Mouse (Mus musculus): ENCODE measurements around the gene Grin2d.
A peak's percentile ranks its signal among the peaks of the same experiment; 100 is the strongest.
"Not testable (repeated sequence)": the region's sequence is repeated elsewhere in the genome, so short reads cannot be mapped to it uniquely, and the experiment has no call there.

Grin2d gene

GRCm38 (mm10) chr7:45878278-45878677, at the start of gene Grin2d:
Gene Grin2d, minus strand, starts transcription at chr7:45878378.
- DNase-seq: not testable (repeated sequence)

DNA sequence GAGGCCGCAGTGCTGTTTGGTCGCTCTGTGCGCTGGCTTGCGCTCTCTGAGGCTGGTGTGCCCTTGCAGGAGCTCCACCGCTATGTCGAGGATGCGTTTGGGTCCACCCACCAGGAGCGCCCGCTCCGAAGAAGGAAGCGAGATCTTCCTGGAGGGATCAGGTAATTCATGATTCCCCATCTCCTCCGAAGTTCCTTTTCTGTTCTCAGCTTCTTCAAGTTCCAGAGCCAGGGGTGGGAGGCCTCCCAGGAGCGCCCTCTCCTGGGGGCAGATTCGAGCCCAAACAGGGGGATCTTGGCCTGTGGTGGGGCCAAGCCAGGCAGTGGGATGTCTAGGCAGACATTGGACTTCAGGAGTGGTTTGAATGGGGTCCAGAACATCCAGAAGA, 46.2 kb upstream of the Grin2d start:
- DNase-seq: no peak

- no peak for DNase-seq
Measured at GRCm38 (mm10) chr7:45923762-45924428, 45.7 kb upstream of the Grin2d start, which contains the start of gene Ccdc114. Gene Ccdc114, plus strand, starts transcription at chr7:45924072.

GRCm38 (mm10) chr7:45922928-45923761, 45.0 kb upstream of the Grin2d start:
- peak; percentile 95 for DNase-seq

GRCm38 (mm10) chr7:45921950-45922600, 43.9 kb upstream of the Grin2d start:
- no peak for DNase-seq

DNA sequence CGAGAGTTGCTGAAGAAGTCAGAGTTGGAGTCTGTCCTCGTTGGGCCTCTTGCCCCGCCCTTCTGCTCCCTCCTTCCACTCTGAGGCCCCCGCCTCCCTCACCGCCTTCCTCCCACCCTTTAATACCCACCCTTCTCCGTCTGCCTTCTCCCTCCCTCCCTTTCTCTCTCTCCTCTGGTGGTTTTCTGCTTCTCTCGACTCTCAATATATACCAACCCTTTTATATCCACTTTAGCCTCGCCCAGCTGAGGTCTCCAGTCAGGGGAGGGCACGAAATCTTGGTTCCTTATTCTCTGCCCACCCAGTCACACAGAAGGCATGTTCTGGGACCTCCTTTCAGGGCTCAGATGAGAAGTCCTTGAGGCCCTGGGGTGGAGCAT, 43.1 kb upstream of the Grin2d start, which contains the start of gene Emp3:
TSS of gene Emp3 (minus strand) at position 163 of the 380 bp plus-strand sequence.
- no peak for DNase-seq

DNA sequence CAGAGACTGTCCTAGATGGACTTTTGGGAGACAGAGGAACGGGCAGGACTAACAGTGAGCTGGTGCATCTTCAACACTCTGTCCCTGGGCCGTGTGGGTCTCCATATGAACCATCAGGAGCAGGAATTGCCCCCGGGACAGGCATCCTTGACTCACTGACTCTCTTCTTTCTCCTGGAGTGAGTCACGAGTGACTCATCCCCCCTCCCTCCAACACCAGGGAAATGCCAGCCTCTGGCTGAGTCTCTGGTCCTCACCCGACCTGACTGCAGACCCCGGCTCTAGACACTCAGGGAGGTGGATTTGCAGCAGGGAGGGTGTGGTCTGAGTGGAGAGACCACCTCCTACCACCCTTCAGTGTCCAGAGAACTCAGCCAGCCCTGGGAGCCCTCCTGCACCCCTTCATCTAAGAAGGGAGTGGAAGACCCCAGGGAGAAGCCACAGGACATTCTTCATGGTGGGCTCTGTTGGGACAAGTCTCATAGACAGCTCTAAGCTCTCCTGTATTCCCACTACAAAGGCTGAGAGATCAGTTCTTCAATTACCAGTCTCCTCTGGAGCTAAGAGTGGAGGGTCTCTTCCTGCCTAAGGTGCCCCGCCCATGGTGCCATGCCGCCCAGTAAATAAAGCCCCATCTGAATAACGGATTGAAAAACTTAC, 42.5 kb upstream of the Grin2d start:
- peak; percentile 54 for DNase-seq

DNA sequence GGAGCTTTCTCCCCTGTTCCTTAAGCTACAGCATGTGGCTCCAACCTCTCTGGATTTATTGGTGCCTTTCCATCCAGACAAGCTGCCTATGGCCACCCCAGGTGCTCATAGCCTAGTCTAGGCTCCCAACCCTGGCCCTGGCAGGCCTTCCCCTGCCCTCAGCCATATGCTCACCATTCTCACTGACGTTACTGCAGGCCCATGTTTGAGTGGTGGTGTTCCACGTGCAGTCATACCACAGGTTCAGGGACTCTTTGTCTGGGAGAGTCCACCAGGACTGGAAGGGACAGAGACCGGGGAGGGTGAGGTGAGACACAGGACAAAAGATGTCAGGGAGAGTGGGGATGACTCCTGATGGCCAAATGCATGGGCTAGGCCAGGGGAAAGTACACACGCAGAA, 41.6 kb upstream of the Grin2d start:
- no peak for DNase-seq

DNA sequence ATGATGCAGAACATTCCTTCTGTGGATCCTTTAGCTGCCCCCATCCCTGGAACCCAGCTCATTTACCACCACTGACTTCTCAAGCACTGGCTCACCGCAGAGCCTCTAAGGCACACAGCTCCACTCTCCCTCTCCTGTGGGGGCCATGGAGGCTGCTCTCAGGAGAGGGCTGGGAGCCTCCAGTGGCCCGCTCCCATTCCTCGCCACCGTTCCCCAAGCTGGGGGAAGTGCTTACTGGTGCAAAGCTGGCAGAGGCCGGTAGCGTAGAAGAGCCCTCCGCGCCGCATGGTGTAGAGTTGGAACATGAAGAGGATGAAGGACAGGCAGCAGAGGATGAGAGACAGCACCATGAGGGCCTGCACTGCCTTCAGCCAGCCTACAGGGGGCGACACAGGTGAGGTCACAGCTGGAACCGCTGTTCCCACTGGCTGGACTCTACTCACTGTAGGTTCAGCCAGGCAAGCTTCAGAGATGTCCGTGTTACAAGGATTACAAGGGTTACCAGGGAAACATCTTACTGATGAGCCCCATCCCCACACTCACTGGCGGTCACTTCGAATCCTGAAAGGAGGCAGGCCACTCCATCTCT, 41.0 kb upstream of the Grin2d start:
- no peak for DNase-seq

DNA sequence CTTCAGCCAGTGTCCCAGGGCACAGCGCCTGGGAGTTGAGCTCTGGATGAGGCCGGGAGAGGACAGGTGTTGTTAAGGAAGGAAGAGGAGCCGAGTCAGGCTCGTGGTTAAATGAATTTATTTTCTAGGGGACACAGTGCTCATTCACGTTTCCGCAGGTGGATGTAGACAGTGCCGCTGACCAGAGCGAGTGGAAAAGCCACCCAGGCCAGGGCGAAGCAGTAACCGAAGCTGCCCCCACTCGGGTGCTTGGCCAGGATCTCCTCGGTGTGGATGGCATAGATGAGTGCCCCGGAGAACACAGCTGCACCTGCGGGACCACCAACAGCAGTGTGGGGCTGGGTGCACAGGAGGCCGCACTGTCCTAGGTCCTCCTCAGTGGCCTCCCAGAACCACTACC, 39.7 kb upstream of the Grin2d start:
- DNase-seq: no peak

- DNase-seq: no peak
Measured at GRCm38 (mm10) chr7:45917004-45917704, 39.0 kb upstream of the Grin2d start.

- DNase-seq: peak; percentile 85
Measured at GRCm38 (mm10) chr7:45916056-45917003, 38.2 kb upstream of the Grin2d start.

DNA sequence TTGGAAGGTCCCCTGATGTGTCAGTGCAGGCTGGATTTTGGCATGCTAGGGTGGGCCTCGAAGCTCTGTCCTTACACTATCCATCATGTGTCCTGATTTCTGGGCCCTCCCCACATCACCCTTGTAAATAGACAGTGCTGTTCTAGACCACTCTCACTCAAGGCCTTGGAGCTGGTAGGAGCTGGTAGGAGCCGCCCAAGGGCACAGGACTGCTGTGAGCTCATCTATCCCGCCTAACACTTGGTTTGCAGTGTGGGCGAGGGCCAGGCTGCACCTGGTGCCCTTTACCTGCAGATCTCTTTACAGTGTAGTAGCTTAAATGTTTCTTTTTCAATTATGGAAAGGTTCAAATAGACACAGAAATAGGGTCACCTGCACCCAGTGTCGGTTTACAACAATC, 36.8 kb upstream of the Grin2d start:
- no peak for DNase-seq

GRCm38 (mm10) chr7:45914067-45914466, 35.9 kb upstream of the Grin2d start:
- no peak for DNase-seq

- no peak for DNase-seq
Measured at GRCm38 (mm10) chr7:45909145-45909544, 31.0 kb upstream of the Grin2d start.

DNA sequence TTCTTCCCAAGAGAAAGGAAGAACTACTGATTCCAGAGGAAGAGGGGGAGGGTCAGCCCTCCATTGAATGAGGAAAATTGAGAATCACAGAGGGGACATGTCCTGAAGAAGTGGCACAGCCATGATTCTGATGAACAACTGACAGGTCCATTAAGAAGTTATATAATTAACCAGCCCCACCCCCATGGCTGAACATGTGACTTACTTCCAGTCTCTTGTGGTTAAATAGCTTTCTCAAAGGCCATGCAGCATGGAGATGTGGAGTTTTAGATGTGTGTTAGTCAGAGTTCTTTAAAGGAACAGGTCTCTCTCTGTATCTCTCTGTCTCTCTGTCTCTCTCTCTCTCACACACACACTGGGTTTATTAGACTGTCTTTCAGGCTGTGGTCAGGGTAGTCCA, 30.2 kb upstream of the Grin2d start:
- DNase-seq: no peak

DNA sequence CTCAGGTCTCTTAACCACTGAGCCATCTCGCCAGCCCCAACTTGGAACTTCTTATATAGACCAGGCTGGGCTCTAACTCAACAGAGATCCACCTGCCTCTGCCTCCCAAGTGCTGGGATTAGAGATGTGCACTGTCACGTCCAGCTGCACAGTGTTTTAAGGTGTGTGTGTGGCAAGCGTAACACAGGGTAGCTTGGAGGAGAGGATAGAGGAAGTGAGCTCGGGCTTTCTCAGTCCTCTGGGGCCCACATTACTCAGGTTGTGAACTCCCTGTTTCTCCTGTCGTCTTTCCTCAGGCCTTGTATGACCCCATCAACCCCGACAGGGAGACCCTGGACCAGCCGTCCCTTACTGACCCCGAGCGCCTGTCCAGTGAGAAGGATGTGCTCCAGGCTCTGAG, 28.4 kb upstream of the Grin2d start:
- DNase-seq: no peak

DNA sequence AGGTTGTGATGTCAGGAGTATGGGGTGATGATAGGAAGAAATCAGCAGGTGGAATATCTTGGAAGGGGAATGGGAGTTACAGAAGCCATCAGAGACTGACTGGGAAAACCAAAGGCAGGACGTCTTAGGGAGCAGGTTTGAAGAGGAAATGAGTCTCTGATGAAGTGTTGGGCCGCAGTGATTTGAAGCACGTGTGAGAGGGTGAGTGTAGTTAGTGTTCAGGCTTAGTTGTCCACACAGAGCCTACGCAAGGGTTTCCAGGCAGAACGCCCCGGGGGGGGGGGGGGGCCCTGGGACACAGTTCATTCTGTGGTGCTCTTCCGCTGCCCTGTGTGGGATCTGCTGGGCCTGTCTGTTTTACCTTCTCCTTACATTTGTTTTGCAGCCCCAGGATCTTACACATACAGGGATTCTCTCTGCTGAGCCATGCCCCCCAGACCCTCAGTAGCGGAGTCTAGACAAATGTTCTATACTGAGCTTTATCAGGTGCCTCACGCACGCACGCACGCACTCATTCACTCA, 24.4 kb upstream of the Grin2d start:
- no peak for DNase-seq

DNA sequence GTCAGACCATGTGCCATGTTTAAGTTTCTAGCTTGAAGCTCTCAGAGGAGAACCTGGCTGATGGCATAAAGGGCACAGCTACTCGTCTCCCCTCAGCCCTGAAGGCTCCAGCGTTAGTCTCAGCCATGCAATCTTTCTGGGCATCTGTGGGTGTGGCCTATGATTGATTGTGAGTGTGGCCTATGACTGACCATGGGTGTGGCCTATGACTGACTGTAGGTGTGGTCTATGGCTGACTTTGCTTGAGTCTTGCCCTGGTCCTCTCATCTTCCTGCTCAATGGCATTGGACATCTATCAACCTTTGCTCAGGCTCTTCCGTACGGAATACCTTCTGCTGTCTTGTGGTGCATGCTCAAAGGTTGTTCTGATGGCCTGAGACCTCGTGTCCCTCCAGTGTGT, 23.4 kb upstream of the Grin2d start:
- DNase-seq: no peak

- DNase-seq: not testable (repeated sequence)
Measured at GRCm38 (mm10) chr7:45898125-45898524, 19.9 kb upstream of the Grin2d start.

All from right cerebral cortex, adult 18-20 months (tissue).